Mouse (Mus musculus): ENCODE data around the gene Tnni1. TPM values are rescaled to one million over a fixed set of nuclear protein-coding genes. Genes with fewer than 3 reads are reported as not detected.
A peak's percentile ranks its signal among the peaks of the same experiment; 100 is the strongest.

The Tnni1 gene
- polyA plus RNA-seq, 1 experiment from 2014 or later: 4,133 TPM

DNA sequence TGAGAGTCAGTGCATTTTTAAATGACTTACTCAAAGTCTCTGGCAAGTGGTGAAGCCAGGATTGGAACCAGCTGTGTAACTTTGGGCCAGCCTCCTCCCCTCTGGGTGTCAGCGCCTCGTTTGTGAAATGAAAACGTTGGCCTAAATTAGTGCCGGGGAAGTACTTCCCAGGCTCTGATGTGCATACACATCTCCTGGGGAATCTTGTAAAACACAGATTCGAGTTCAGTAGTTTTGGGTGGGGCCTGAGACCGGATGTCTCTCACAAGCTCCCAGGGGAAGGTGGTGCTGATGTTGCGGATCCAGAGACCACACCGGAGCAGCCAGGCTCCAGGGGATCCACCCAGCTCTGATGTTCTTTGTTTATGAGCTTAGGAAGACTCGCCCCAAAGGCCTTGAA, 23.9 kb upstream of the Tnni1 start:
- Histone ChIP-seq H3K9ac (no peak overlapping the region), H3K9me3 (replicated peaks) (no peaks in the 10 kb centered on the region), H3K4me3 (no peak overlapping the region), H3K4me2 (no peak overlapping the region), H3K36me3 (peaks cover 20% of the 10 kb centered on the region; the same call in 1 of the 2 replicates), H3K27me3 (no peaks in the 10 kb centered on the region), H3K27ac (peak overlapping the region; percentile 11; the same call in 1 of the 2 replicates), H3K4me1 (replicated peaks) (peaks cover 20% of the 10 kb centered on the region)
- ATAC-seq (replicated peaks; ENCODE audit: insufficient number of reproducible peaks, insufficient read depth, low FRiP score, low read depth): no peak
- 55% methylated on average over 9 of the region's 9 CpGs for WGBS

DNA sequence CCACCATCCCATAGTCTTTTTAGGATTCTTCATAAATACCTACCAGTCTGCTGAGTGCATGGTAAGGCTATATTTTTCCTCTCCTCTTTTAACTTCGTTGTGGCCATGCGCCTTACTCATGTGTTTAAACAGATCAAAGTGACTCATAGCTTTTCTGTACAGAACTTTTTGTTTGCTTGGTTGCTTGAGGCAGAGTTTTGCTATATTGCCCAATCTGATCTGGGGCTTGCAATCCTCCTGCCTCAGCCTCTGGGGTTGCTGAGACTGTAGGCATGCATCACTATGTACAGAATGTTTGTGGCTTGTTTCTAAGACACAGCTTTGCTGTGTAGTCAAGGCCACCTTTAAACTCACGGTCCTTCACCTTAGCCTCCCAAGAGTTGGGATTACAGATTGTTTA, 23.3 kb upstream of the Tnni1 start:
- peaks cover 20% of the 10 kb centered on the region for H3K4me1 ChIP-seq (replicated peaks)
- H3K9me3 ChIP-seq (replicated peaks): no peaks in the 10 kb centered on the region
- H3K4me2 ChIP-seq: no peak overlapping the region
- peaks cover 14% of the 10 kb centered on the region; the same call in 1 of the 2 replicates for H3K36me3 ChIP-seq
- H3K27ac ChIP-seq: no peak overlapping the region
- H3K9ac ChIP-seq: no peak overlapping the region
- ATAC-seq (replicated peaks; ENCODE audit: insufficient number of reproducible peaks, insufficient read depth, low FRiP score, low read depth): no peak
- WGBS: 73% methylated on average over 3 of the region's 3 CpGs
- H3K4me3 ChIP-seq: no peak overlapping the region
- H3K27me3 ChIP-seq: no peaks in the 10 kb centered on the region

DNA sequence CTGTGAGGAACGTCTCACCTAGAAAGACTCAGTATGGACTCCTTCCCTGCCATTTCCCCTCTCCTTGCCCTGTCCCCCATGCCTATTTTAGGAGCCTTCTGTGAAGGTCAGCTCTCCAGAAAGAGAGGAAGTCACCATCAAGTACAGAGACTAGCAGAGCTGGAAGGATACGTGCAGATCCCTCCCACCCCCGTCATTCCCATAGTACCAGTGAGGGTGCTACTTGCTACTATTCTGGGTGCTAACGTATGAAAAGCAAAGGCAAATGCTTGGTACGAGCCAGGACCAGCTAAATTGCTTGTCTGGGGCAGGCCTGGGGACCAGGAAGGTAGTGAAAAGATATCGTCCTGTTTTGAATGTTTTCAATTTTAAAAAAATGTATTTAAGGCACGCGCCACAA, 21.9 kb upstream of the Tnni1 start:
- no peak overlapping the region for H3K27ac ChIP-seq
- H3K9me3 ChIP-seq (replicated peaks): no peaks in the 10 kb centered on the region
- ATAC-seq (replicated peaks; ENCODE audit: insufficient number of reproducible peaks, insufficient read depth, low FRiP score, low read depth): no peak
- H3K27me3 ChIP-seq: no peaks in the 10 kb centered on the region
- H3K36me3 ChIP-seq: 0 out of 2 replicates have a peak, but pooled peaks cover under 1% of the 10 kb centered on the region
- 51% methylated on average over 8 of the region's 8 CpGs for WGBS
- H3K9ac ChIP-seq: no peak overlapping the region
- no peak overlapping the region for H3K4me2 ChIP-seq
- H3K4me1 ChIP-seq (replicated peaks): peaks cover 20% of the 10 kb centered on the region
- no peak overlapping the region for H3K4me3 ChIP-seq

GRCm38 (mm10) chr1:135759685-135760084, 19.5 kb upstream of the Tnni1 start:
- H3K9me3 ChIP-seq (replicated peaks): no peaks in the 10 kb centered on the region
- H3K4me3 ChIP-seq: no peak overlapping the region
- no peaks in the 10 kb centered on the region for H3K36me3 ChIP-seq
- ATAC-seq (replicated peaks; ENCODE audit: insufficient number of reproducible peaks, insufficient read depth, low FRiP score, low read depth): no peak
- H3K9ac ChIP-seq: no peak overlapping the region
- H3K27me3 ChIP-seq: no peaks in the 10 kb centered on the region
- no peak overlapping the region for H3K4me2 ChIP-seq
- H3K4me1 ChIP-seq (replicated peaks): peaks cover 30% of the 10 kb centered on the region
- WGBS: 84% methylated on average over 4 of the region's 4 CpGs
- no peak overlapping the region for H3K27ac ChIP-seq

- Histone ChIP-seq H3K4me3 (no peak overlapping the region), H3K27me3 (no peaks in the 10 kb centered on the region), H3K4me2 (no peak overlapping the region), H3K9me3 (replicated peaks) (no peaks in the 10 kb centered on the region), H3K4me1 (replicated peaks) (peaks cover 31% of the 10 kb centered on the region), H3K36me3 (no peaks in the 10 kb centered on the region), H3K27ac (no peak overlapping the region), H3K9ac (no peak overlapping the region)
- ATAC-seq (replicated peaks; ENCODE audit: insufficient number of reproducible peaks, insufficient read depth, low FRiP score, low read depth): no peak
- 72% methylated on average over 8 of the region's 8 CpGs for WGBS
These were observed 19.0 kb upstream of the Tnni1 start for GRCm38 (mm10) chr1:135760216-135760615.

DNA sequence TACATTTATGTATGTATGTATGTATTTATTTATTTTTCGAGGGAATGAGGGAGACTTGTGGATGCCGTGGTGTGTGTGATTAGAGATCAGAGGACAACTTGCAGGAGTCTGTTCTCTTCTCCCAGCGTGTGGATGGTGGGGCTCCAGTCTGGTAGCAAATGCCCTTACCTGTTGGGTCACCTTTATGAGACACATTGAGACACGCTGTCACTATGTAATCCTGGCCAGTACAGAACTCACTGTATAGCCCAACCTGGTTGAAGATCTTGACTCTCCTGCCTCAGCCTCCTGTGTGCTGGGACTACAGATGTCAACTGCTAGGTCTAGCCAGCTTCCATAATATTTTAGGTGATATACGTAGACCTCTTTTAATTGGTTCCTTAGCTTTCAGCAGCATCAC, 17.5 kb upstream of the Tnni1 start:
- H3K4me1 ChIP-seq (replicated peaks): peaks cover 35% of the 10 kb centered on the region
- no peak for ATAC-seq (replicated peaks; ENCODE audit: insufficient number of reproducible peaks, insufficient read depth, low FRiP score, low read depth)
- no peak overlapping the region for H3K4me2 ChIP-seq
- H3K9ac ChIP-seq: no peak overlapping the region
- 86% methylated on average over 5 of the region's 5 CpGs for WGBS
- no peaks in the 10 kb centered on the region for H3K27me3 ChIP-seq
- H3K9me3 ChIP-seq (replicated peaks): no peaks in the 10 kb centered on the region
- H3K36me3 ChIP-seq: no peaks in the 10 kb centered on the region
- no peak overlapping the region for H3K27ac ChIP-seq
- H3K4me3 ChIP-seq: no peak overlapping the region

- H3K4me3 ChIP-seq: no peak overlapping the region
- no peaks in the 10 kb centered on the region for H3K9me3 ChIP-seq (replicated peaks)
- no peak overlapping the region for H3K9ac ChIP-seq
- no peaks in the 10 kb centered on the region for H3K27me3 ChIP-seq
- no peak for ATAC-seq (replicated peaks; ENCODE audit: insufficient number of reproducible peaks, insufficient read depth, low FRiP score, low read depth)
- 70% methylated on average over 9 of the region's 9 CpGs for WGBS
- no peak overlapping the region for H3K4me2 ChIP-seq
- 0 out of 2 replicates have a peak, but pooled peaks cover 2% of the 10 kb centered on the region for H3K36me3 ChIP-seq
- peaks cover 41% of the 10 kb centered on the region for H3K4me1 ChIP-seq (replicated peaks)
- H3K27ac ChIP-seq: peak overlapping the region; percentile 15; the same call in 1 of the 2 replicates
These were observed 15.6 kb upstream of the Tnni1 start for GRCm38 (mm10) chr1:135763503-135764205.

- H3K4me1 ChIP-seq (replicated peaks): peaks cover 46% of the 10 kb centered on the region
- WGBS: 28% methylated on average over 2 of the region's 2 CpGs
- 0 out of 2 replicates have a peak overlapping the region, but pooled peaks have one; percentile 15 for H3K27ac ChIP-seq
- H3K36me3 ChIP-seq: peaks cover 7% of the 10 kb centered on the region; the same call in 1 of the 2 replicates
- H3K27me3 ChIP-seq: no peaks in the 10 kb centered on the region
- H3K9ac ChIP-seq: no peak overlapping the region
- no peak overlapping the region for H3K4me3 ChIP-seq
- no peaks in the 10 kb centered on the region for H3K9me3 ChIP-seq (replicated peaks)
- H3K4me2 ChIP-seq: no peak overlapping the region
- no peak for ATAC-seq (replicated peaks; ENCODE audit: insufficient number of reproducible peaks, insufficient read depth, low FRiP score, low read depth)
These were observed 15.1 kb upstream of the Tnni1 start for GRCm38 (mm10) chr1:135764206-135764528.

GRCm38 (mm10) chr1:135765645-135766591, 13.3 kb upstream of the Tnni1 start, which contains the start of gene Phlda3:
TSS of gene Phlda3 (plus strand) at chr1:135766119.
- H3K36me3 ChIP-seq: peaks cover 15% of the 10 kb centered on the region; the same call in 1 of the 2 replicates
- no peaks in the 10 kb centered on the region for H3K27me3 ChIP-seq
- peak within 1 kb of the TSS; percentile 95 for H3K27ac ChIP-seq
- peak; percentile 92 for ATAC-seq (replicated peaks; ENCODE audit: insufficient number of reproducible peaks, insufficient read depth, low FRiP score, low read depth)
- peak within 1 kb of the TSS; percentile 93 for H3K9ac ChIP-seq
- peak within 1 kb of the TSS; percentile 92 for H3K4me2 ChIP-seq
- H3K4me1 ChIP-seq (replicated peaks): peaks cover 64% of the 10 kb centered on the region
- no peaks in the 10 kb centered on the region for H3K9me3 ChIP-seq (replicated peaks)
- WGBS: under 1% methylated on average over 90 of the region's 90 CpGs
- H3K4me3 ChIP-seq: peak within 1 kb of the TSS; percentile 89

- WGBS: 6% methylated on average over 30 of the region's 30 CpGs
- Histone ChIP-seq H3K9ac (peak overlapping the region; percentile 93), H3K9me3 (replicated peaks) (no peaks in the 10 kb centered on the region), H3K27ac (peak overlapping the region; percentile 95), H3K4me1 (replicated peaks) (peaks cover 72% of the 10 kb centered on the region), H3K27me3 (no peaks in the 10 kb centered on the region), H3K4me2 (peak overlapping the region; percentile 92), H3K4me3 (peak overlapping the region; percentile 89), H3K36me3 (peaks cover 15% of the 10 kb centered on the region; the same call in 1 of the 2 replicates)
- ATAC-seq (replicated peaks; ENCODE audit: insufficient number of reproducible peaks, insufficient read depth, low FRiP score, low read depth): no peak; the same call in 1 of the 2 replicates
These were observed 12.5 kb upstream of the Tnni1 start for GRCm38 (mm10) chr1:135766592-135767306.

All from heart, embryonic 15.5 days (tissue).